Mouse (Mus musculus) brain, embryonic 14.5 days (tissue): Measurements from ENCODE around the gene Xpot.

Source experiments
- CTCF ChIP-seq: fragments of 200-500 bp; IDR thresholded peaks from 2 replicates; pipeline ENCODE4 v1.5.1; 2012; ENCODE audit warnings: inconsistent platforms, mild to moderate bottlenecking, moderate library complexity, borderline replicate concordance; ENCODE audit not compliant: insufficient read depth, insufficient read length; ENCODE audit errors: extremely low read depth
- POLR2A ChIP-seq: fragments of 200-500 bp; IDR thresholded peaks from 2 replicates; pipeline ENCODE4 v1.6.1; 2012; ENCODE audit warnings: mild to moderate bottlenecking, inconsistent platforms, borderline replicate concordance; ENCODE audit not compliant: poor library complexity, insufficient read depth, insufficient read length, severe bottlenecking; ENCODE audit errors: extremely low read depth

DNA sequence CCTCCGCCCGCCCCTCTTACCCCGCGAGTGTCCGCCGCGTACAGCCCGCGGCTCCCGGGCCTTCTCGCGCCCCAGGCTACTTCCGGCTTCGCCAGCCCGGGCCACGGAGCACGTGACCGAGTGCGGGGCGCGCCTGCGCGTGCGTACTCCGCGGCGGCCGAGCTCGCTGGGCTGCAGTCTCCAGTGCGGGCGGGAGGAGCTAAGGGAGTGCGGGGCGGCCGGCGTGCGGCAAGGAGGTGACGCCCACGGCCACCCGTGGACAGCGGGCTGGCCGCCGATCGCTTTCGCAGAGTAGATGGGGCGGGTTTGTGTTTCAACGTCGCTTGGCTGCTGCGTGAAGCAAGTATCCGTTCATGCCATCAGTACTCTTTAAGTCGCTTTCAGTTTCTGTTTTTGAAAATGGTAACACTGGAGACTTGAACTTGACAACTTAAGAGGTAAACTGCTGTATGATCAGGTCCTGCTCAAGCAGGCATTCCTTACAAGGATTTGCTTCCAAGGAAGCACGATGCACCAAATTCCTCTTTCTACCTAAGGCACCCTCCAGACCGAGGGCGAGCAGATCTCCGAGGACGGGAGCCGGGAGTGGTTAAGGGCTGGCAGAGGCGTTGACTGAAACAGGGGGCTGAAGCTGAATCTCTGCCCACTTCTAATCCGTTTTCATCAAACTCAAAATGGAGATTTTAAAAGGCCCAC lies 39.3 kb downstream of the Xpot start, which contains the start of gene Tbk1:
- TF ChIP-seq CTCF (no peak), POLR2A (peak; percentile 63)
